Mouse (Mus musculus): ENCODE data around the gene Lrrc8c. TPM values are rescaled to one million over a fixed set of nuclear protein-coding genes. Genes with fewer than 3 reads are reported as not detected.
A peak's percentile ranks its signal among the peaks of the same experiment; 100 is the strongest.

Gene Lrrc8c
- total RNA-seq, 2 experiments from 2014 or later, result 9.3 to 10.6 TPM

GRCm38 (mm10) chr5:105547115-105547514 lies 27.9 kb downstream of the Lrrc8c start:
- DNase-seq (ENCODE audit: low spot score), result no peak

GRCm38 (mm10) chr5:105551808-105552207 lies 32.6 kb downstream of the Lrrc8c start:
- no peak for DNase-seq (ENCODE audit: low spot score)

- no peak for DNase-seq (ENCODE audit: low spot score)
These were observed 37.1 kb downstream of the Lrrc8c start for GRCm38 (mm10) chr5:105556291-105556690.

- no peak for DNase-seq (ENCODE audit: low spot score)
These were observed 38.2 kb downstream of the Lrrc8c start for GRCm38 (mm10) chr5:105557346-105557745.

DNA sequence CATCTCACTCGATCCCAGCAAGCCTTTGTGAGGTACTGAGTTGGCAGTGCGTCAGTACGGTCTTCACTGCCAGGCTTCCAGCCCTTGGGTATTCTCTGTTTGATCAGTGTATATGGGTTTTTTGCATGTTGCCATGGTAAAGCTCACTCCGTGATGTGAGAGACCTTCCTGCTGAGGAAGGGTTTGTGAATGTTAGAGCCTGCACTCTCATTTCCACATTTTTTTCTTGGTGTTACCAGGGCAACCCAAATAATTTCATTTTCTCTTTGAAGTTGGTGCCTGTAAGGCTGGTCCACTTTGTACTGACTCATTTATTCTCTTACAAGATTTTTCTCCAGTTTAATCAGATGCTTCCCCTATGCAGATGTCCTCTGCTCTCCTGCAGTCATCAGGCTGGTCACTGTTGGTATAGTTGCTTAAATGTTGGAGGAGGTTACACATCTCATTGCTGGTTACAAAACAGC lies 38.6 kb downstream of the Lrrc8c start:
- no peak for DNase-seq (ENCODE audit: low spot score)

GRCm38 (mm10) chr5:105558517-105558916 lies 39.3 kb downstream of the Lrrc8c start:
- DNase-seq (ENCODE audit: low spot score), result no peak

- no peak for DNase-seq (ENCODE audit: low spot score)
These were observed 42.7 kb downstream of the Lrrc8c start for GRCm38 (mm10) chr5:105561926-105562325.

GRCm38 (mm10) chr5:105564761-105565160 lies 45.6 kb downstream of the Lrrc8c start:
- DNase-seq (ENCODE audit: low spot score), result no peak

GRCm38 (mm10) chr5:105565824-105566223 lies 46.6 kb downstream of the Lrrc8c start:
- no peak for DNase-seq (ENCODE audit: low spot score)

DNA sequence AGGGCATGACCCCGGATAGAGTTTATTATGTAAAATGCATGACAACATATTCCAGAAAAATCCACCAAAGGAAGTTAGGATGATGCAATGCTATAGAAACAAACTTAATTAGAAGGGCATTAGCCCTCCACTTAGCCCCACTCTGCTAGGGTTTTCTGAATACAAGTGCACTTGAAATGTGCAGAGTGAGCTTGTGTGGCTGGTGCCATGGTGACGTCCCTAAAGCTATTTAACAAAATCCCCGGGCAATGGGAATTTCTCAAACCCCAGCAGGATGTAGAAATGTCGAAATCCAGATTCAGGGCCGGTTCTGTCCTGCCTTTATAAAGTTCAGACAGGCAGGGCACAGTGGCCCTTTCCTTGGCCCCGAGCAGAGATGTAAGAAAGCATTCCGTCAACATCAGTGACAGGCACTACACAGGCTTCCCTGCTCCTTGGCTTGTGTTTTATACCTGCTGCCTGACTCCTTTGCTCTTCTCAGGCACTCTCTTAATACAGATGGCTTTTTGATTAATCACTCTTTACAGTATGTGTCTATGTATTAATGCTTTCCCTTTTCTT lies 47.7 kb downstream of the Lrrc8c start:
- no peak for DNase-seq (ENCODE audit: low spot score)

- no peak for DNase-seq (ENCODE audit: low spot score)
These were observed 49.0 kb downstream of the Lrrc8c start for GRCm38 (mm10) chr5:105568043-105568747.

DNA sequence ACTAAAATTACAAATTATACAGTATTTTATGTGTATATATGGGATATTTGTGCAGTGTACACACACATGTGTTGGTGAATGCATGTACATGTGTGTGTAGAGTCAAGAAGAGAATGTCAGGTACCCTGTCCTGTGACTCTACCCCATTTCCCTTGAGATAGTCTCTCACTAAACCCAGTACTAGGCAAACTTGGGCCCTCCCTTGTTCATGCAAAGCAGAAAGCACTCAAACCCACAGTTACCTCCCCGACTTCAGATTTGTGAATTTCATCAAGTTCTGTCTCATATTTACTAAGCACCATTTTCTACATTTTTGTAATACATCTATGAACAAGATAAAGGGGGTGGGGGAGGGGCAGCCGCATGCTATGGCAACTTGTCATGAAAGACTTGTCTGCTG lies 50.0 kb downstream of the Lrrc8c start:
- no peak for DNase-seq (ENCODE audit: low spot score)

GRCm38 (mm10) chr5:105572160-105572692 lies 53.0 kb downstream of the Lrrc8c start:
- no peak for DNase-seq (ENCODE audit: low spot score)

- DNase-seq (ENCODE audit: low spot score), result peak; percentile 24
These were observed 53.7 kb downstream of the Lrrc8c start for GRCm38 (mm10) chr5:105572876-105573275.

GRCm38 (mm10) chr5:105574835-105575234 lies 55.6 kb downstream of the Lrrc8c start:
- no peak for DNase-seq (ENCODE audit: low spot score)

DNA sequence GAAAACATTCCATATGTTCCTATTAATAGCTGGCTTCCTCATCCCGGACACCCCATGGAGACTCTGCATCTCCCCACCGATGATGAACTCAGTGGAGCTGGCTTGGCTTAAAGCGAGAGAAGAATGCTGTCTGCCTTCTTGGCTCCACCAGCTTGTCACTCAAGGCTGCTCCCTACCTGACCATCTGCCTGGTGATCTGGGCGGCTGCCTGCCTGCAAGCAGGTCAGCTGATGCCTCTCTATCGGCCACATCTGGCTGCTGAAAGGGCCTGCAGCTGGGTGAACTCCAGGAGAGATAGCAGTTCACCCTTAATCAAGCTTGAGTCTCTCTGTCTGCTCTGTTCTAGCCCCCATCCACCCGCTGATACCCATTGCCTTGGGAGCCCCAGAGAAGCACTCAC lies 56.7 kb downstream of the Lrrc8c start:
- no peak for DNase-seq (ENCODE audit: low spot score)

DNA sequence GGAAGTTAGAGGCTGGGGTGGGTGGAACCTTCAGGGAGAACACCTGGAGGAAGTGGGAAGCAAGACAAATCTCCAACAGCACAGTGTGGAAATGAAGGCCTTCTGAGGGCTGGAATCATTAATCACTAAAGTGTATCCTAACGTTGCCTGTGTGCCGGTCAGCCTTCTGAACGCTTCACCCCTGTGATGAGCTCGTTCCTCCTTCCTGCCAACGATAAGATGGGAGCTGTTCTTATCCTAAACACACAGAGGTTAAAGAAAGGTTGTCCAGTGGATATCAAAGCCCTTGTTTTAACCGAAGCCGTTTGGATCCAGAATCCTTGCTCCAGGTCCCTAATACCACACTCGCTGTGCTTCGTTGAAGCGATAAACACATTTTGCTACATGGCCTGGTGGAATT lies 61.7 kb downstream of the Lrrc8c start:
- DNase-seq (ENCODE audit: low spot score), result no peak

GRCm38 (mm10) chr5:105585929-105586328 lies 66.7 kb downstream of the Lrrc8c start:
- no peak for DNase-seq (ENCODE audit: low spot score)

GRCm38 (mm10) chr5:105586655-105587054 lies 67.5 kb downstream of the Lrrc8c start:
- no peak for DNase-seq (ENCODE audit: low spot score)

- no peak for DNase-seq (ENCODE audit: low spot score)
These were observed 68.3 kb downstream of the Lrrc8c start for GRCm38 (mm10) chr5:105587471-105587870.

DNA sequence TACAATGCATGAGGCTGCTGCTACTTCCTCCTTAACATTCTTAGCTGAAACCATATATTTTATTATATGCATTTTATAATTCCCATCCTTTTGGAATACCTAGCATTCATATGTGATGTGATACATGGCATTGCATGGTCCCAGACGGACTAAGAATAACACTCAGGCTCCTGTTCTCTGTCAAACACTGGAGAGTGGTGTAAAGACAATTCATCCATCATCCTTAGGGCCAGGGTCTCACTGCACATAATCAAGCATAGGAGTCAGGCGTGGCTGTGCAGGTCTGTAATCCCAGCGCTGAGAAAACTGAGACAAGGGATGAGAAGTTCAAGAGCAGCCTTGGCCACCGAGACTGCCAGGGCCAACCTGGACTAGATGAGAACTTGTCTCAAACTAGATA lies 69.5 kb downstream of the Lrrc8c start:
- no peak for DNase-seq (ENCODE audit: low spot score)

DNA sequence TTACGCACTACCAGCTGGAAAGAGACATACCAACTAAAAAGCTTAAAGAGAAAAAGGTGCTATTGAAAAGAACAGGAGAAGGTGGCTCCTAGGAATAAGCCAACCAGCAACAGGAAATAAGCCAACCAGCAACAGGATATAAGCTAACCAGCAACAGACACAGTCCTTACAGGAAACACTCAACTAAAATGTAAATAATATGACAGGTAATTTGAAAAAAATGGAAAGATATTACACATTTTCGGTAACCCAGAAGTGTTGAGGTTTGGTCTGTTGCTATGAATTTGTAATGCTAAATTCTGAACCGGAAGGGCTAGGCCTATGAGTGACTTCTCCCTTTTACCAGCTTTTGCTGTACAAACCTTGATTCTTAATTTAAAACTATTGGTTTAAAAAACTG lies 69.9 kb downstream of the Lrrc8c start:
- no peak for DNase-seq (ENCODE audit: low spot score)

GRCm38 (mm10) chr5:105592396-105592795 lies 73.2 kb downstream of the Lrrc8c start:
- no peak for DNase-seq (ENCODE audit: low spot score)

Data from gastrocnemius, adult 18-20 months (tissue).